Mouse (Mus musculus) CD4-positive helper T cell, adult 2 months (primary cell): Measurements from ENCODE around the gene Sephs2.
A peak's percentile ranks its signal among the peaks of the same experiment; 100 is the strongest.

Experiments
- DNase-seq: peaks from one replicate; pipeline ENCODE4 v3.0.0-alpha.2; 2012; ENCODE audit warnings: low read depth, missing footprints, low spot score

Gene Sephs2

DNA sequence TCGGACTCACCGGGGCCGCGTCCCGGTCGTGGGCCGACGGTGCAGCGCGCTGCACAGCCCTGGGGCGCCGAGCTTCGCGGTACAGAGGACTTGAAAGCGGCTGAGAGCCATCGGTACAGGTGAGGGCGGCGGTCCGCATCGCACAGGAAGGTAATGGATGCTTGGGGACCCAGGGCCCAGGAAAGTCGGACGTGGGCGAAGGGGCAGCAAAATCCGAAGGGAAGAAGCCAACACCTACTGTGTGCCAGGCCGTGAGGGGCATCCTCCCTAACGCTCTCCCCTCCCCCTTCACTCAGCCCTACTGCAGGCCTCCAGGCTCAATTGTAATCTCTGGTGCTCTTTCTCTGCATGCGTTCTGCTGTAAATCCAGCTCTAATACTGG is 40.5 kb downstream of the Sephs2 start:
- no peak for DNase-seq

DNA sequence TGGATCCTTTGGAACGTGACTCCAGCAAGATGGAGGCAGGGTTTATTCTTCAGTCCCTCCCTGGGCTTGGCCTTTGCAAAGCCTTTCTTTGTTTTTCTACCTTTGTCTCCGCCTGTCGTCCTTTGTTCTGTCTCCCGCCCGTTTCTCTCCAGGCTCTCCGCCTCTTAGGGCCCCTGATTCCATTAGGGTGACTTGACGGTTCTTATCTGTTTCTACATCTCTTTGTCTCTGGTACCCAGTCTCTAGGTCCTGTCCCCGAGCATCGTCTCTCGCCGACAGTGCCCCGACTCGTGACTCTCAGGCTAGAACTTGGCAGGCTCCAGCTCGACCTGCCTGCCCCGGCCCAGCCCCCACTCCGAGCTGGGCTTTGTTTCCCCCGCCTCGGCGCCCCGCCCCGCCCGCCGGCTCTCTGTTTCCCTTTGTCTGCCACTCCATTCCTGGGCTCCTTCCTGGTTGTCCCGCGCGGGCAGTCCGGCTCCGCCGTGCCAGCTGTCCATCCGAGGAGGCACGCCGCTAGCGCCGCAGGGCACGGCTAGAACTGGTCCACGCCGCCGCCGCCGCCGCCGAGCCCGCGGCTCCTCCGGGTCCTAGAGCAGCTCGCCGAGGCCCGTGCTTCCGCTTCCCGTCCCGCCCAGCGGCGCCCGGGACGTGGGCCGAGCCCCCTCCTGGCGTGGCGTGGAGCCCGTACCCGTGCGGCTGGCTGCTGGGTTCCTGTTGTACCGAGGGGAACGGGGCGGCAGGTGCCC is 41.1 kb downstream of the Sephs2 start, which contains the start of the genes Zfp553 and Sept1:
Zfp553 (plus strand) TSS at position 440 of the 746 bp plus-strand sequence.
Sept1 (minus strand) TSS at position 509 of the 746 bp plus-strand sequence.
- DNase-seq = peak; percentile 88

DNA sequence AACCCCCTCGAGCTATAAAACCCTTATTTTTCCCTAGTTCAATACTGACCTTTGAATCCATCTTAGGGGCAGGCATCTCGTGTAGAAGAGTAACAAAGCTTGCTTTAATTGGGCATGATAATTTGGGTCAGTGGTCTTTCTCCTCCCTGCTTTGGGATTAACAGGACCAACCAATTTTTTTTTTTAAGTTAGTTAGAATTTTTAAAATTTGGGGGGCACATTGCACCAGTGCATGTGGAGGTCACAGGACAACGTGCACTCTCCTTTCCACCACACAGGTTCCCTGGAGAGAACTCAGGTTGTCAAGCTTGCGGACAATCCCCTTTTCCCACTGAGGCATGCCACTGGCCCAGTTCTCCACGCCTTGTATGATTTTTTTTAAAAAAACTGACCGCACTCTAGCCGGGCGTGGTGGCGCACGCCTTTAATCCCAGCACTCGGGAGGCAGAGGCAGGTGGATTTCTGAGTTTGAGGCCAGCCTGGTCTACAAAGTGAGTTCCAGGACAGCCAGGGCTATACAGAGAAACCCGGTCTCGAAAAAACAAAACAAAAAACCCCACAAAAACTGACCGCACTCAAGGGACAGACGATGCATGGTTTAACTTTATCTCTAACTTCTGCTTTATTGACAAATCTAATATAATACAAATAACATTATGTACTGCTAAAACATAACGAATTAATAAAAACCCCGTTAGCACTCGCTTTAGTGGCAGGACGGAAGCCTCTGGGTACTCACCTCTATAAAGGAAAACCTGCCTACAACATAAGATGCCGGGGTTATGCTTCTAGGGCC is 41.8 kb downstream of the Sephs2 start:
- no peak for DNase-seq

DNA sequence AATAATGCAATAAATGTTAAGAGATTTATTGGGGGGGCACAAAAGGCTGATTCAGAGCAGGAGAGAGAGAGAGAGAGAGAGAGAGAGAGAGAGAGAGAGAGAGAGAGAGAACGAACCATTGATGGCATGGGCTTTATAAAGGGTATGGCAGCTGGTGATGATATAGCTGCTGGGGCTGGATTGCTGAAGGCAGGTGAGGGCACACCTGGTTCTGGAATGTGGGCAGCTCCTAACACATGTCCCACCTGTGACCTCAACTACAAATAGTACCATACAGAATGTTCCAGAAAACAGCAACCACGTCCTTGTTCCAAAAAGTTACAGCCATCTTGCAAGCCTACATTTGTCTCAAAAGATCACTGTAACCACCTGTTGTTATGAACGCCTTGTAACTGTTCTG is 42.5 kb downstream of the Sephs2 start:
- DNase-seq = no peak

DNA sequence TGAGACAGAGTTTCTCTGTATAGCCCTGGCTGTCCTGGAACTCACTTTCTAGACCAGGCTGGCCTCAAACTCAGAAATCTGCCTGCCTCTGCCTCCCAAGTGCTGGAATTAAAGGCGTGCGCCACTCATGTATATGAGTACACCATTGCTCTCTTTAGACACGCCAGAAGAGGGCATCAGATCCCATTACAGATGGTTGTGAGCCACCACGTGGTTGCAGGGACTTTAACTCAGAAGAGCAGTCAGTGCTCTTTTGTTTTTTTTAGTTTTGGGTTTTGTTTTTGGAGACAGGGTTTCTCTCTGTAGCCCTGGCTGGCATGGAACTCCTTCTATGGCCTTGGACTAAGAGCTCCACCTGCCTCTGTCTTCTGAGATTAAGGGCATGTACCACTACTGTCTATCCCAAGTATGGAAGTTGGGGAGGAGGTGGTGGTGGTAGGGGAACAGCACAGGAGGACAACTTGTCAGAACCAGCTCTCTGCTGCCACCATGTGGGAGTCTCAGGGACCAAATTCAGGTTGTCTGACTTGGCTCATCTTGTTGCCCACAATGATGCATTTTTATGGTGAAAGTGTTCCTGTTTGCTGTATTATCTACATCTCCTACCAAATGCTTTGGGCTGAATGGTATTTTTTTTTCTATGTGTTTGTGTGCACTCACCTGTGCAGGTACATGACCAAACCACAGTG is 45.1 kb downstream of the Sephs2 start:
- DNase-seq = peak; percentile 89

DNA sequence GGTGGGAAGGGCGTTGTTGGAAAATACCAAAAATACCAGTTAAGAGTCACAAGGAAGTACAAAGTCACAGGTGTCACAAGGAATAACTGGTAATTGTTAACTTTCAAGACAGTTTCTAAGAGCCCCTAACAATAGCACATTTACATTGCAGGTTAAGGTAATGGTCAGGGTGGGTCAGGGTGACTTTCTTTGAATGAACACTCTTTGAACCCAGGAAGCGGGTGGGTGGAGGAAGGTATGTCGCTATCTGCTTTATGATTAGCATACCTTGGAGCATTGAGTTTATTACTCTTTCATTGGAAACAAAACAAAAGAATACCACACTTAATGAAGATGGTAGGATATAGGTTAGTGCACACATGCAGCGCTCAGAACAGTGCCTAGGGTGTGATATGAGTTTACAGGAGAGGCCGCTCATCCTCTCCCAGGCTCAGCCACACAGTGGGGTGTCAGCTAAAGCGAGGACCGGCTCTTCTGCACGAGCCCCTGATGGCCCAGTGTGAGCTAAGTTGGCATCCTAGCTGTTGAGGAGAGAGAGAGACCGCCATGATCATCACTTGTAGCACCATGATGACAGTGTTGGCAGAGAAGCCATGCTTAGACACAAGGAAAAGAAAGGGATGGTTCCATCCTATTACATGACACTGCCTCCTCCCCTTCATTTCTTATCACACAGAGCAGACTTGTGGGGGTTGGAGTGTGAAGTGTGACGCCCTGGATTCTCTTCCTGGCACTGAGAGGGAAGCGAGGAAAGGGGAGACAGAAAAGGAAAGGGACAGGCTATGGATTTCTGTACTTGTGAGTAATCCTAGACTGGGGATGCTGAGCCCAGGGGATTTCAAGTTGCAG is 48.5 kb downstream of the Sephs2 start:
- no peak for DNase-seq

DNA sequence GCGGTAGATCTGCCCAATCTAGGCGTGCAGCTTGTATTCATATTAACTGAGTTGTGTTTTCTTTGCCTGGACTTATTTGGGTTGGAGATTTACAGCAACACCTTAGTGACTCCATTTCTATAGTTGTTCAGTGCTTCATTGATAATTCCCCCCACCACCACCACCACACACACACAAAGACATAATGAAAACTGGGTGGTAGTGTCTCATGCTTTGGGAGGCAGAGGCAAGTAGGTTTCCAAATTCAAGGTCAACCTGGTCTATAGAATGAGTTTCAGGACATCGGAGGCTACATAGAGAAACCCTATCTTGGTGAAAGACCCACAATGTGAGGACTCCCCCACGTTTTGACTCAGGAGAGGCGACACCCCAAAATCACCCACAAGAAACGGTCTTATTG is 49.2 kb downstream of the Sephs2 start:
- no peak for DNase-seq

DNA sequence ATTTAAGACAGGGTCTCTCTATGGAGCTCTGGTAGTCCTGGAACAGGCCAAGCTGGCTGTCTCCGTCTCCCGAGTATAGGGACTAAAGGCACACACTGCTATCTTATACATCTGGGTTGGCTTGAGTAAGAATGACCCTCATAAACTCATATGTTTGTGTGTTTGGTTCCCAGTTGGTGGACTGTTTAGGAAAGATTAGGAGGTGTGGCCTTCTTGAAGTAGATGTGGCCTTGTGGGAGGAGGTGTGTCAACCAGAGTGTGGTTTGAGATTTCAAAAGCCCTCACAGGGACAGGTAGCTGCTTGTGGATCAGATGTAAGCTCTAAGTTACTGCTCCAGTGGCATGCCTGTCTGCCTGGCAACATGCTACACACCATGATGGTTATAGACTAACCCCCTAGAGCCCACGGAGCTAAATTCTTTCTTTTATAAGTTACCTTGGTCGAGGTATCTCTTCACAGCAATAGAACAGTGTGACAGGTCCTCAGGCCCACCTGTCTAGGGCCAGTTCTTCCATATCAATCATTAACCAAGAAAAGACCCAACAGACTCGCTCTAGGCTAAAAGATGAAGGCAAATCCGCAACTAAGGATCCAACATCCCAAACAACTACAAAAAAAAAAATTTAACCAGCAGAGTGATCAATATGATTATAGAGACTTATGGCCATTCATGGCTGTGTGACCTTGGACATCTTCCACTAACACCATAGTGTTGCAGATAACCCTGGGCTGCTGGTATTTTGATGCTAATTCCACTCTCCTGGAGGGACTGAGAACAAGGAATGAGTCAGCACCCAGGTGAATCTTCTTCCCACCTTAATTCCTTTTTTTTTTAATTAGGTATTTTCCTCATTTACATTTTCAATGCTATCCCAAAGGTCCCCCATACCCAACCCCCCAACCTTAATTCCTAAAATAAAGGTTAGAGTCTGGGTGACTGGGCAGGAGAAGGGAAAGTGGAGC is 50.1 kb downstream of the Sephs2 start:
- DNase-seq = no peak

DNA sequence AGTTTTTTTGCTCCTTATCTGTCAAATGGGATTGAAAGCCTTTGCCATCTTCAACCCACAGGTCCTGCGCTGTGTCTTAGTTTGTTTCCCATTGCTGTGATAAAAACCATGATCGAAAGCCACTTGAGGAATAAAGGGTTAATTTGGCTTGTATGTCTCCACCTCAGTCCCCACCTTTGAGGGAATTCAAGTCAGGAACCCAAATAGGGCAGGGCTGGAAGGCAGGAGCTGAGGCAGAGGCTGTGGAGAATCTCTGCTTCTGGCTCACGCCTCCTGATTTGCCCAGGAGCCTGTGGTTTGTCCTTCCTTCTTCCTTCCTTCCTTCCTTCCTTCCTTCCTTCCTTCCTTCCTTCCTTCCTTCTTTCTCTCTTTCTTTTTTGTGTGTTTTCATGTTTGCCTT is 50.7 kb downstream of the Sephs2 start:
- no peak for DNase-seq
